Mouse (Mus musculus) heart, adult 11 months (tissue): ENCODE measurements around the gene Rasl11a.
"Not testable (repeated sequence)": the region's sequence is repeated elsewhere in the genome, so short reads cannot be mapped to it uniquely, and the experiment has no call there.

Experiments
- DNase-seq: peaks from one replicate; pipeline ENCODE4 v3.0.0; 2022

The Rasl11a gene

DNA sequence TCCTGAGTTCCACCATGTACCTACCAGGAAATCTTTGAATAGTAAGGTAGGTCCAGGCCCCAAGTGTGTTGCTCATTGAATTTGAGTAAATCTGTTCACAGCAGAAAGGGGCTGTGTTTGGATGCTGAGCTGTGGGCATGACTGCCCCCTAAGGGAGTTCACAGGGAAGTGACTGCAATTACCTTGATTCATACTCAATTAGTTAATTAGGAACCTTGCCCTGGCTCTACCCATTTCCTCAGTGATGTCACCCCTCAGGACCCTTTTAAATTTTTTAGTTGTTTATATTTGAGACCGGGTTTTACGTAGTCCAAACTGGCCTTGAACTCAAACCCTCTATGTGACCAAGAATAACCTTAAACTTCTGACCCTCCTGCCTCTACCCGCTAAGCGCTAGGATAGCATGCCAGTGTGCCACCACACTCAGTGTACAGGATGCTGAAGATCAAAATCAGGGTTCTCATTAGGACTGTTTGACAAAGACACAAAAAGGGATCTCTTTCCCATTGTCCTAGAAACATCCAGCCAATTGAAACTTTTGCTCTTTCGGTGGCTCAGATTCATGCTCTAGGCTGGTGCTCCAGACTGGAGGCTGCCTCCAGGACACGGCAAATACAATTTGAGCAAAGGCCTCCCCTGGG, 450 bp upstream of the Rasl11a start:
- DNase-seq, result no peak

DNA sequence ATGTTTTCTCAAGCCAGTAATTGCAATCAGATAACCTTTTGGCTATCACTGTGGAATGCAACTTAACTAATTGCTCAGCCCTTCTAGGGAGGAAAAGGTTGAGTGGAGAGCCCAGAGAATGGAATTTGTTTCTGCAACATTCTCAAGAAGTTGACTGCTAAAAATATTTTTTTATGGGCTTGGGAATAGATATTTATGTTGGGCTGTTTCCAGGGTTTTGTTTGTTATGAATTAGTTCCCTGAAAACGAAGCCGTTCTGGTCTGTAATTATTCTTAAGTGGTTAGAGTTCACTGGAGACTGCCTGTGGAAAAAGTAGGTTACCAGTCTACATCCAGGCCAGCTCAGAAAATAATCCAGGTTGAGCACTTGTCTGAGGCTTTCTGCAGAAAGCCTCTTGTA, 1.6 kb downstream of the Rasl11a start:
- DNase-seq, result no peak

DNA sequence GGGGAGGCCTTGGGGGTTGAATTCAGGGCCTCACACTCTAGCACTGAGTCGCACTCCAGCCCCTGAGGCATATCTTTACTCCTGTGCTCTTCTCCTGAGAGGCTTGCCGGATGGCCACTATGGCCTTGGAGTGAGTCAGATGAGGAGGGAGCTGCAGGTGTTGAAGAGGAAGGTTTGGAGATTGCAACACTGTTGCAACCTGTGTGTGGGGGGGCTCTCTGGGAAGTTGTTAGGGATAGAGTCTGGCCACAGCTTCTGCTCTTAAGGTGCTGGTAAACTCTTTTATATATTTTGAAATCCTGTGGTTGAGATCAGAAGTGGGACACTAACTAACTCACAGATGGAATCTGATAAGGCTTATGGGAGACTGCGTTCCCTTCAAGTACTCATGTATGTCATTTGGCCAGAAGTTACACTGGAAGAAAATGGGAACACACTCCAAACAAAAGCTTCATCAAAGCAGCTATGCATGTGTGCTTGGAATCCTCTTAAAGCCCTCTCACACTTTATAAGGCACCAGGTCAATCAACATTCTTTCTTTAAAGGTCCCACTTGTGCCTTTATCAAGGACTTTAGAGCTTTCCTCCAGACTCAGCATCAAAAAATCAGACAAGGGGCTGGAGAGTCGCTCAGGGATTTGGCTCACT, 4.2 kb downstream of the Rasl11a start:
- DNase-seq, result no peak

DNA sequence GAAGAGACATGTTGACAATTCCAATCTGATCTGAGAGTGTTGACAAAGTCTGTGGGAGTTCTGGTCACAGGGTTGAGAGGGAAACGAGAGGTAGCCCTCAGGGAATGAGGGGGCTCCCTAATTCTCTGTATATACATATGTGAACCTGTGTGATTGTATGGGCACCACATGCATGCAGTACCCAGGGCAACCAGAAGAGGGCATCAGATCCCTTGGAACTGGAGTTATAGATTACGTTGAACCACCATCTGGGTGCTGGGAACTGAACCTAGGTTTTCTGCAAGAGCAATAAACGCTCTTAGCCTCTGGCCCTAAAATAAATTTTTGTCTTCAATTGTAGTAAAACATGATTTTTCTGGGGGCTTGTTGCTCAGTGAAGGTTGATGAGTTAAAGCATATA, 11.2 kb downstream of the Rasl11a start:
- no peak for DNase-seq

DNA sequence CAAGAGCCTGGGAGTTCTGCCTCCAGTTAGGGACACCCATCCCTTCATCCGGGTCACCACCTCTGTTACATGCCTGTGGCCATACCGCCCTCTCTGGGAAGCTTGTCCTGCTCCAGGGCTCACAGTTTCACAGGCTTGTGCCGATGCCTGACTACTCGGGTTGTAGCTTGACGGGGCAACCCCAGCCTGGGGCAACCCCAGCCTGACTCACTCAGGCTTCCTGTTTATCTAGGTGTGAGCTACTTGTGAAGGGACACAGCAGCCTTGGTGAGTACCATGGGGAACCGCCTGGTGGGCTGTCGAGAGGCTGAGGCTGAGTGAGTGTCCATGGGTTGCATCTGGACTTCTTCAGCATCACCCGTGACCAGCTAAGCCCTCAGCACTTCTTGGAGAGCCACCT, 12.7 kb downstream of the Rasl11a start:
- DNase-seq, result no peak

DNA sequence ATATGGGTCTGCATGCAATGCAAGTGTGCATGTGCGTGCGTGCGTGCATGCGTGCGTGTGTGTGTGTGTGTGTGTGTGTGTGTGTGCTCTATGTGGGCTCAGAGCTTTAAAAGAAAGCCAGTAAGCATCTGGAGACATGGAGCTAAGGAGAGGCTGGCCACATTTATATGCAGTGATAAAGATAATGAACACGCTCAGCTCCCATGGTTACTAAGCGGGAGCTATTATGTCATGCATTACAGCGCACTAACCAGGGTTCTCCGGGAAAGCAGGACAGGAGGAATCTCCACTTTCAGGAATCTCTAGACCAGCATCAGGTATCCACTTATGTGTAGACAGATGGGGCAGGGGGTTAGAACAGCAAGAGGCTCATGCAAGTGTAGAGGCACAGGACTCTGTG, 13.9 kb downstream of the Rasl11a start:
- DNase-seq, result no peak

DNA sequence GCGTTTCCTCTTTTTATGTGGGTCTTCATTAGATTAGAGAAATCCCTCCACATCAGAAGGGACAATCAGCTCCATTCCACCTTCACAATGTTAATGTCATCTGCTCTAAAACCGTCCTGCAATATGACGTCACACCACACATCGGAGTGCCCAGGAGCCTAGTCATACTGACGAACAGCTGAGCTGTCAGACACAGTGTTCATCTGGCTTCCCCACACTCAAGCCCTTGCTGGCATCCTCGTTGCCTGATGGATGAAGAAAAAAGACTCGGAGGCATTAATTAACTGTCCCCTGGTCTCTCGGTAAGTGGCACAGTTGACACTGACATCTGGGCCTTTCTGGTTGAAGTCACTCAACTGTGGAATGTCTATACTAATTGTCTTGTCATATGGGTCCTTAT, 14.4 kb downstream of the Rasl11a start:
- DNase-seq, result no peak

DNA sequence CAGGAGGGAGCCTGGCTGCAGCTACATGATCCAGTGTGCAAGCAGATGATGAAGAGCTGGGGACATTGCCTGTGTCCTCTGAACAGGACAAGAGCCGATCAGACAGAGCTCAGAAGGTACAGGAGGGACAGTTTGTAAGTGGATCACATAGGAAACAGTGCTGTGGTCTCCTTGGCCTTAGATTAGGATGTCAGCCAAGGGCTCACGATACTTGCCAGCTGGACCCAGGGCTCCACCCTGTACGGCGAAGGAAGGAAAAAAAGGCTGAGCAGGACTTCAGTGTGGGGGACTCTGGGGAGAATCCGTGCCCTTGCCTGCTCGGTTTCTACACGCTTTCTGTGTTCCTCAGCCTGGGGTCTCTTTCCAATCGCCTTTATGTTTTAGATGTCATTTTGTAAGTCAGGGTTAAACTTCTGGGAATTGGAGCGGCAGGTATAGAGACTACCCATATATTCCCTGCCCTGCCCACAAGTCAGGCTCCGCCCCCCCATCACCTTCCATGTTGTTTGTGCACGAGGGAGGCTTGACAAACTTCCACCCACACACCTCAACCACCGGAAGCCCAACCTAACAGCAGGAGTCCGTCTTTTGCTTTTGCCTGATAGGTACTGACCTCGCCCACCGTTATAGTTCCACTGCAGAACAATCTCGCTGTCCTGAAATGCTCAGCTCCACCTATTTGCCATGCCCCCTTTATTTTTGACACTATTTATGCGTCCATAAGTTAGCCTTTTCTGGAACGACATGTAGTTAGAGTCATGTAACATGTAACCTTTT, 15.5 kb downstream of the Rasl11a start:
- DNase-seq, result no peak

DNA sequence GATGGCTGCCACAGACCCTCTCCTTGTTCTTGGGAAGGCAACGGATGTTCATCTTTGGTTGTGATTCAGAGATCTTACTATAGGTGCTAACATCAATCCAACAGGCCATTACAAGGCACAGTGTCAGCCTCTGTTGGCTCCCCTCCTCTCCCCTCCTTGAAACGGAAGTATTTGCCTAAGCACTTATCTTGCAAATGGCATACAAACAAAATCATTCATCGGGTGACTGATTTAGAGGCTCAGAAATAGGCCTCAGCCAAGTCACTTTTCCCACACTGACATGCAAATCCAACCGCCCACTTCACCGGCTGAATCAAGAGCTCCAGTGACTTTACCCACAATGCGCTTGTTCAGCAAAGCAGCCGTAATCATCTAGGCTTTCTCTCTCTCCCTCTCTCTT, 16.7 kb downstream of the Rasl11a start:
- DNase-seq, result no peak

DNA sequence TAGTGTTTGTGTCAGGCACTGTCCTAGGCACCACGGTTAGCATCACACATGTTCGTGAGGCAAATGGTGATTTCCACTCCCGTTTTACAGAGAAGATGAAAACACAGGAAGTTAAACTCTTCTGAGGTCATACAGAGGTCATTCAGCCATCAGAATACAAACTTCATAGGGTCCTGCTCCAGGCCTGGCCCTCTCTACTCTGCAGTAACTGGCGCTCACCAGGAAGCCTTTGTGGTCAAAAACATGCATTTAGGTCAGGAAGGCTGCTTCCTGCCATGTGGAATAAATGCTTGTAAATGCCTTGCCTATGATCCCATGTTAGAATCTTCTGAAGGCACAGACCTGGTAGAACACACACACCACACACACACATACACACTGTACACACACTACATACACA, 20.6 kb downstream of the Rasl11a start:
- no peak for DNase-seq

DNA sequence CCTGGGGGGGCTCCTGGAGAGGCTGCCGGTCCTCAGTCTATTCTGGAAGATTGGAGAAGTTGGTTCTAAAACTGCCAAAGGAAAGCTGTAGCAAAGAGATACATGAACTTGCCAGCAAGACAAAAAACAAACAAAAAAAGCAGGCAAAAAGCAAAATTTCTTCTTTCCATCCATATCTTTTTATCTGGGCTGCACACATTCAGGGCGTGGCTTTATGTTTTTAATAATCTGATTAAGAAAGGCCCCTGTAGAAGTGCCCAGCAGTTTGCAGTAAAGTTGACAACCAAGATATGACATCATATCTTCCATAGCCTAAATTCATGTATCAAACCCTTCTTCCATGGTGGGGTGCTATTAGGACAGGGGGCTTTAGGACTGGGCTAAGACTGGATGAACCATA, 21.4 kb downstream of the Rasl11a start:
- no peak for DNase-seq

DNA sequence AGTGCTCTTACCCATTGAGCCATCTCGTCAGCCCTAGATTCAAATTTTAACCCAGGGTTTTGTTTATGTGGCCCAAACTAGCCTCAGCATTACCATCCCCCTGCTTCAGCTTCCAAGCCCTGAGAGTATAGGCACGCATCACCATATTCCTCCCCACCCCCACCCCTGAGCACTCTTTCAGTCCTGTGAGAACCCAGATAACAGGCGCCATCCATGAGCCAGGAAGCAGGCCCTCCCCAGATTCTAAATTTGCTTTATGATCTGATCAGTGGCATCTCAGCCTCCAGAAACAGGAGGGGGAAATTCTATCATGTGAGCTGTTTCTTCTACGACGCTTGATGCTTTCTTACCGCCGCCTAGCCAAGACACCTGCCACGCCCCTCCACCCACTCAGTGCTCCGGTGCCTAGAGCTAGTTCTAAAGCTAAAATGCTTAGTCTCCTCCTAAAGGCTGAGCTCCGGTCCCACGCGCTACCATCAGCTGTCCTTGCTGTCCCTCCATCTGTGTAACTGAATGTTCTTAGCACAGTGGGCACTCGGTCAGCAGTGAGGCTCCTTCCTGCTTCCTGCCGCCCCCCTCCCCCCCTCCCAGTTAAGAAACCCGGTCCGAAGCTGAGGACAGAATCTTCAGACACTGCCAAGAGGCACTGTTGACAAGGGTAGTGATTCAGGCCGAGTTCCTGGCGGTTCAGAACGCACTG, 22.5 kb downstream of the Rasl11a start:
- peak; percentile 94 for DNase-seq

DNA sequence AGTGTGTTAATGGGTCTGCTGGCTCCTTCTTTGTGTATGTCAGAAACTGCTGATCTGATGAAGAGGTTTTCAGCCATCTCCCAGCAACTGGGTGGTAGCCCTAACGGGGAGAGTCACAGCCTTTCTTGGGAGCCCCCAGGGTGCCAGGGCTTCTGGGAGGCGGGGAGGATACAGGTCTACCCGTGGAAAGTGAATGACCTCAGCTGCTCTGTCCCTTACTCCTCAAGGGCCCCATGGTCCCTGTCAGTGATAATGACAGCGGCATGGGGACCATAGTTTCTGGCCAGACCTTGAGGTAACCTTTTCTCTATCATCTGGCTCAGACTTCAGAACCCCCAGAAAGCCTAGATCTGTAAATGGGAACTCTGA, 23.1 kb downstream of the Rasl11a start:
- DNase-seq, result no peak

DNA sequence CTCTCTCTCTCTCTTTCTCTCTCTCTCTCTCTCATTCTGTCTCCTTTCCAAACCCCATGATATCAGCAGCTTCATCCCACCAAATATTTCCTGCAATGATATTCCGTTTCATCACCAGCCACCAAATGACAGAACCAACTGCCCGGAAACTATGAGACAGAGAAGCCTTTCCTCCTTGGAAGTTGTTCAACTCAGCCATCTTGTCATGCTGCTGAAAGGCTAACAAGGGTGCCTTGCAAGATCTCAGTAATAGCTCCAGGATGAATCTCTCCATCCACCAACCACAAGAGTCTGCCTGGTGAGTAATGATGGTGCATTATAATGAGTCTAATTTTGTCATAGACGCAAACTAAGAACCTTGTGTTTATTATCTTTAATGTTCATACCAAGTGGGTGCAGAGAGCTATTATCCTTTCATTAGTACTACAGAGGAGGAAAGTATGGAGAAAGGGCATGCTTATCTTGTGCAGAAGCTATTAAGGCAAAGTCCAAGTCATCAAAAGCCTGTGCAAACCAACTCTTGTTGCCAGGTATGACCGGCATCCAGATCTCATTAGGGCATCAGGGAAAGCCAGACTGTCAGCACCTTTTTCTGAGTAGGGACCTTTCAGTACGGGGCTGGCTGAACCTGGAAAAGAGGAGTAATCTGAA, 28.2 kb downstream of the Rasl11a start:
- no peak for DNase-seq

DNA sequence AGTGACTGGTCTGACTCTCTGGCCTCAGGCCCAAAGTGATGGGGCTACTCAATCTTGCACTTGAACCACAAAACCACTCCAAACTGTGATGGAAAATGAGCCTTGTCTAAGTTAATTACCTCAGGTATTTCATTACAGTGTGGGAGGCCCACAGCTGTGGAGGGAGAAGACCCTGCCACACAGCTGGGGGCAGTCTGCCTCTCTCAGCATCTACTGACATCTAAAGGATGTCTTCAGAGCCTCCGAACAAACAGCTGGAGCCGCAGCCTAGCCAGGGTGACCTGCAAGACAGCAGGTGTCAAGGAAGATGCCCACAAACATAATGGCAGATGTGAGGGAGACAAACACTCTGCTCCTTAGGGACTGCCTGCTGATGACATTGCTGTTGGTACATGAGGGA, 31.2 kb downstream of the Rasl11a start:
- no peak for DNase-seq

DNA sequence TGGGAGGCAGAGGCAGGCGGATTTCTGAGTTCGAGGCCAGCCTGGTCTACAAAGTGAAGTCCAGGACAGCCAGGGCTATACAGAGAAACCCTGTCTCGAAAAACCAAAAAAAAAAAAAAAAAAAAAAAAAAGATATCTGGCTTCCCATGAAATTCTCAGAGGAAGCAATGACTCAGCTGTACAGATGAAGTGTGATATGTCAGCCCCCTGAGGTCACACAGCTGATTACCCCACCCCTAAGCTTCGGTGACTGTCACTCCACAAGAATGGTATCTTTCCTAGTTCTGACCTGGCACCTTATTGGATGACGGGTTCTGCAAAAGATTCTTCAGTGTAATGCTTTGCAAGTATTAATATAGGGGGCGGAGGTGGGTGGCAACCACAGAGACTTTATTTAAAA, 33.0 kb downstream of the Rasl11a start:
- DNase-seq, result not testable (repeated sequence)

DNA sequence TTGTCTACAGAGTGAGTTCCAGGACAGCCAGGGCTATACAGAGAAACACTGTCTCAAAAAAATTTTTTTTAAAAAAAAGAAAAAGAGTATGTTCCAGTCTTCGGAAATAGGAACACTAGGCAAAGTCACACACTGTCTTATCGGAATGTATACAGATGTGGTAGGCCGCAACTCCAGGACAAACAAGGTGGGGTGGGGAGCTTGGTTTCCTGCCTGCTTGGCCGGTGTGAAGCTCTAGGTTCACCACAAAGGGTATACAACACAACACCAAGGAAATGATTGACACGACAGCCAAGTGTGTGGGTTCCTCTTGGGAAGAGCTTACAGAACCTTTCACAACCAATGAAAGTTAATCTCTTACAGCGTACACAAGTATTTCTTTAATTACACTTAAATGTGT, 37.4 kb downstream of the Rasl11a start:
- DNase-seq, result no peak

DNA sequence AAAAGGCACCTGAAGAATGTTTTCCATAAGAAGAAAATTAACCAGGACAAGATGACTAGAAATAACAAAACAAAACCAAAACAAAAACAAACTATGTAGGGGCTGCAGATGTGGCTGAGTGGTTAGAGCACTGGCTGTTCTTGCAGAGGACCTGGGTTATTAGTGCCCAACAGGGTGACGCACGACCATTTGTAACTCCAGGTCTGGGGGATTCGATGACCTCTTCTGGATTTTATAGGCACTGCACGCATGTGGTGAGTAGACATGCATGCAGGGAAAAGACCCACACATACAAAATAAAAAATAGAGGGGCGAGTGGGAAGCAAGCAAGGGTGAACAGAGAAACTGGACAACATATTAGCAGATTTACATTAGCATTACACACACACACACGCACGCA, 38.2 kb downstream of the Rasl11a start:
- DNase-seq, result no peak

DNA sequence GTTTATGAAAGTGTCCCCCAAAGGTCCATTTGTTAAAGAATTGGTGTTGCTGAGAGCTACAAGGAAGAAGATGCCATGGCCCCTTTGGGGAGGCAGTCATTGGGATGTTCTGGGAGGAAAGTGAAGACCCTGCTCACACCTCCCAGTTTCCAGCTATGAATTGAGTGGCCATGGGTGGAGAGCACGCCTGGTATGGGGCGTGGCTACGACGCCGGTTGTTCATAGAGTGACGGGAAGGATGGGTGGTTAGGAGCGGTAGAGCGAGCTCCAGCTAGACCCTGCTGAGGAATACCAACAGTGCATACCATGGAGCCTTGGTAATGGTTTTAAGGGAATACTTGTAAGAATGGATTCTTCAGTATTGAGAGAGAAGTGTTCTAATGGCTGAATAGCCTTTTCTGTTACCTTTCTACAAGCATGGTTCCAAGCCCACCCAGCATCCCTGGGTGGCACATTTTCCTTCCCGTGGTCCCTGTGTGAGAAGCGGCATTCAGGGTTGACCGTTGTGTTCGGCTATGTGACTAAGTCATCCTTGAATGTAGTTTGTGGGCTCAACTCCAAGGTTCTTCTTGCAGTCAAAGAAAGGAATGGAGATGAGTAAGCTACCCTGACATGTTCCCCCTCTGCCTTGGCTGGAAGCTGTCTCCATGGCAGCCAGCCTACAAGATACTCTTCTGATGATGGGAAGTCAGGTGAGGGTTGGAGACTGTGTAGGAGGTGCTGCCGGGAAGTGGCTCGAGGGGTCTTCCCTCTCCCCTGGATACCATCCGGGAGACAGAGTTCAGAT, 38.8 kb downstream of the Rasl11a start:
- DNase-seq, result no peak

DNA sequence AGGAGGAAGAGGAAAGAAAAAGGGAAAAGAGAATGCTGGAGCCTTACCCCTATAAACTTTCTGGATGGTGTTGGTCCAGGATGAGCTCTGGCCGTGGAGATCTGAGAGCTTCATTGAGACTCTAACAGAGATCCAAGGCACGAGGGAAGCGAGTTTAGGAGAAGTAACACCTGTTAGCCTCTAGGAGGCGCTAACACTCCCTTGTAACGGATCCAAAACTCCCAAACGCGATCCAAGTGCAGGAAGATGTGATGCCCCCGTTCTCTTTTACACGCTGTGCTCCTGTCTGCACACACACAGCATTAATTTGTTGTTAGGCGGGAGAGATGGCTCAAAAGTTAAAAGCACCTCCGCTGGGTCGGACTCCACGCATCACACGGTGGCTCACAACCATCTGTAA, 46.3 kb downstream of the Rasl11a start:
- DNase-seq, result no peak

DNA sequence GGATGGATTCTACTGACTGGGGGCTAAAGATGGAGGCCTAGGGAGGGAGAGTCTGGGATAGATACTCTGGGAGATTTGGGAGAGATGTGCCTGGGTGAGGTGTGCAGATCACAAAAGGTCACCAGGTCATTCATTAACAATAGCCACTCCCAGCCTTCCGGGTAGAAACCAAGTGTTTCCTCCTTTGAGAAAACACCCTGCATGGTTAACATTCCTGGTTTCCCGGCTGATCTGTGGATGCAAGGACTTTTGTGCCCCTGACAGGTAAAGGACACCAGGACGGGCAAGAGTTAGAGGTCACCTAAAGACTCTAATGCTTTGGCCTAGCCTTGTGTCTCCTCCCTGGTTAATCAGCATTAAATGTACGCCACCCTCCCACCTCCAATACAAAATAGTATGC, 48.0 kb downstream of the Rasl11a start:
- DNase-seq, result no peak

DNA sequence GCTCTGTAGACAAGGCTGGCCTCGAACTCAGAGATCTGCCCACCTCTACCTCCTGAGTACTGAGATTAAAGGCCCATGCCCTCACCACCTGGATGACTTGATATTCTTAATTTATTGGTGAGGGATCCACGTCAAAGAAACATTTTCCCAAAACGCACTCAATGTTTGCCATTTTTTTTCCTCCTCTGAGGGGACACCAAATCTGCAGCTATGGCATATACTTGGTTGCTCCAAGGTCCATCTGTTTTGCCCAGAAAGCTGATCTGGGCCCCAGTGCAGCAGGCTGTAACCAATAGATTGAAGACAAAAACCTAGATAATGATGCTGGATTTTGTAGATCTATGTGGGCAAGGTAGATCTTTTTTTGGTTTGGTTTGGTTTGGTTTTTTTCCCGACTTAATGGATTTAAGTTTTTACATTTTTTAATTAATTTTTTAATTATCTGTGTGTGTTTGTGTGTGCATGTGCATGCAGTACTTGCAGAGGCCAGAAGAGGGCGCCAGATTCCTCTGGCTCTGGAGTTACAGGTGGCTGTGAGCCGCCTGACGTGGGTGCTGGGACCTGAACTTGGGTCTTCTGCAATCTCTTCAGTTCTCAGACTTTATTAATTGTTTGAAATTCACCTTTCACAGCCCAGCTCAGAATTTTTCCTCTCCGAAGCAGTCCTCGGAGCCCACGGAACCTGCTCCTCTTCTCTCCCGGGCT, 48.8 kb downstream of the Rasl11a start:
- no peak for DNase-seq
